Mouse (Mus musculus) midbrain, postnatal 0 days (tissue): ENCODE results near the gene Gm2696. TPM values are rescaled to one million over a fixed set of nuclear protein-coding genes. Genes with fewer than 3 reads are reported as not detected.

ENCODE experiments used
- ATAC-seq: fragments of 200-750 bp; cut with Nextera tagmentation; 2 replicates; pipeline ENCODE4 v1.8.0; 2017; ENCODE audit warnings: moderate number of reproducible peaks, mild to moderate bottlenecking, moderate TSS enrichment, moderate library complexity; ENCODE audit not compliant: low FRiP score
- DNase-seq: peaks from one replicate; pipeline ENCODE4 v3.0.0-alpha.2; 2015; ENCODE audit warnings: low spot score
- H3K27ac ChIP-seq: fragments of 300-500 bp; sonication (generic); 2 replicates; pipeline ENCODE4 v1.5.1; 2014; ENCODE audit warnings: low read depth, mild to moderate bottlenecking, low read length, mixed read lengths
- H3K27me3 ChIP-seq: fragments of 300-500 bp; sonication (generic); 2 replicates; pipeline ENCODE4 v1.6.1; 2014; ENCODE audit warnings: low read length, control low read depth, mixed read lengths; ENCODE audit not compliant: insufficient read depth
- H3K36me3 ChIP-seq: fragments of 300-500 bp; sonication (generic); 2 replicates; pipeline ENCODE4 v1.6.1; 2014; ENCODE audit warnings: low read length, control low read depth, mixed read lengths; ENCODE audit not compliant: insufficient read depth
- H3K4me1 ChIP-seq: fragments of 300-500 bp; sonication (generic); 2 replicates; pipeline ENCODE4 v1.6.1; 2014; ENCODE audit warnings: mild to moderate bottlenecking, control low read depth, antibody characterized with exemption, low read length, mixed read lengths; ENCODE audit not compliant: insufficient read depth
- H3K4me2 ChIP-seq: fragments of 300-500 bp; sonication (generic); 2 replicates; pipeline ENCODE4 v1.6.1; 2014; ENCODE audit warnings: low read depth, mild to moderate bottlenecking, low read length, mixed read lengths; ENCODE audit not compliant: poor library complexity, severe bottlenecking
- H3K4me3 ChIP-seq: fragments of 300-500 bp; sonication (generic); 2 replicates; pipeline ENCODE4 v1.5.1; 2014; ENCODE audit warnings: low read depth, mild to moderate bottlenecking, low read length, moderate library complexity
- H3K9ac ChIP-seq: fragments of 300-500 bp; sonication (generic); replicated peaks from 2 replicates; pipeline ENCODE4 v1.6.1; 2014; ENCODE audit warnings: mild to moderate bottlenecking, low read length, moderate library complexity, mixed read lengths; ENCODE audit not compliant: poor library complexity, severe bottlenecking
- H3K9me3 ChIP-seq: fragments of 300-500 bp; sonication (generic); 2 replicates; pipeline ENCODE4 v1.6.1; 2016; ENCODE audit warnings: low read length, control low read depth
- CTCF ChIP-seq: IDR thresholded peaks from 2 replicates; pipeline ENCODE4 v1.5.1; 2016; ENCODE audit warnings: antibody characterized with exemption, mild to moderate bottlenecking
- WGBS: fragments of 180-500 bp; shearing (Covaris S2); extraction: QIAGEN DNeasy Blood & Tissue Kit; methylation state at CpG from one replicate; pipeline ENCODE4 v1.1.7; 2014; 5-methylcytosine and 5-hydroxymethylcytosine counted together
- polyA plus RNA-seq: library from polyadenylated mRNA; unstranded; fragments of >200 nt; fragmentation: Nextera tagmentation; extraction: Ambion mirVana; gene quantifications from 2 replicates; pipeline ENCODE4 v1.2.1, GENCODE M21; 2015
- total RNA-seq: library from RNA; depleted of rRNA; stranded (reverse); fragments of >200 nt; gene quantifications from 2 replicates; pipeline ENCODE4 v1.2.3, GENCODE M21; 2014; rRNA removed

Gm2696 gene
- total and polyA plus RNA-seq, 2 experiments from 2014 or later = not detected

DNA sequence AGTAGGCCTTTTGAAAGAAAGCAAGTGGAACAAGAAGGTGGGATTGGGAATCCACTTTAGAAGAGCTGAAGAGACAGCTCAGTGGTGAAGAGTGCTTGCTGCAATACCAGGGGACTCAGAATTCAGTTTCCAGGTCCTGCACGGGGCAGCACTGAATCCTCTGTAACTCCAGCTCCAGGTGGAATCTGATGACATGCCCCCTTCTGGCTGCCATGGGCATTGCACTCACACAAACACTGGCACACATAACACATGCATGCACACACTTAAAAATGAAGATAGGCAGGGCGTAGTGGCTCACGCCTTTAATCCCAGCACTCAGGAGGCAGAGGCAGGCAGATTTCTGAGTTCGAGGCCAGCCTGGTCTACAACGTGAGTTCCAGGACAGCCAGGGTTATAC lies 68.1 kb downstream of the Gm2696 start:
- Histone ChIP-seq H3K36me3 (no peaks in the 10 kb centered on the region), H3K4me1 (no peaks in the 10 kb centered on the region), H3K9ac (no peak overlapping the region), H3K27ac (no peak overlapping the region), H3K4me2 (no peak overlapping the region), H3K9me3 (no peaks in the 10 kb centered on the region), H3K27me3 (no peaks in the 10 kb centered on the region), H3K4me3 (no peak overlapping the region)
- ATAC-seq = no peak
- 88% methylated on average over 5 of the region's 5 CpGs for WGBS
- no peak; the same call in 1 of the 2 replicates for TF ChIP-seq CTCF
- DNase-seq = no peak

Other genes starting within 250 kb of the Gm2696 start
Only the 30 nearest of the 33 such genes appear.
- gene Sumo3, start 208.6 kb upstream of the Gm2696 start, total RNA-seq = 167 and 306 TPM in 2 replicates
- 385 and 389 TPM in 2 replicates for gene Sumo3, start 208.6 kb upstream of the Gm2696 start, polyA plus RNA-seq
- not detected in 2 replicates for gene Gm49325, start 208.5 kb upstream of the Gm2696 start, total RNA-seq
- 6.9 and 10.5 TPM in 2 replicates for gene Gm49325, start 208.5 kb upstream of the Gm2696 start, polyA plus RNA-seq
- gene Ube2g2, start 192.4 kb upstream of the Gm2696 start, total RNA-seq = 39.3 and 41.8 TPM in 2 replicates
- gene Ube2g2, start 192.4 kb upstream of the Gm2696 start, polyA plus RNA-seq = 67.2 and 70.6 TPM in 2 replicates
- 0.66 and 1.5 TPM in 2 replicates for gene Tspear, start 128.1 kb upstream of the Gm2696 start, total RNA-seq
- 0.63 and 1.3 TPM in 2 replicates for gene Tspear, start 128.1 kb upstream of the Gm2696 start, polyA plus RNA-seq
- not detected in 2 replicates for gene Gm19402, start 123.9 kb upstream of the Gm2696 start, total RNA-seq
- not detected in 2 replicates for gene Gm19402, start 123.9 kb upstream of the Gm2696 start, polyA plus RNA-seq
- gene Gm9508, start 117.4 kb upstream of the Gm2696 start, total RNA-seq = not detected in 2 replicates
- gene Gm9508, start 117.4 kb upstream of the Gm2696 start, polyA plus RNA-seq = not detected in 2 replicates
- gene Gm10272, start 108.1 kb upstream of the Gm2696 start, total RNA-seq = not detected in 2 replicates
- gene Gm10272, start 108.1 kb upstream of the Gm2696 start, polyA plus RNA-seq = not detected in 2 replicates
- gene Gm10024, start 103.2 kb upstream of the Gm2696 start, total RNA-seq = not detected in 2 replicates
- gene Gm10024, start 103.2 kb upstream of the Gm2696 start, polyA plus RNA-seq = not detected in 2 replicates
- gene Gm10142, start 98.9 kb upstream of the Gm2696 start, total RNA-seq = not detected in 2 replicates
- gene Gm10142, start 98.9 kb upstream of the Gm2696 start, polyA plus RNA-seq = not detected in 2 replicates
- not detected in 2 replicates for gene Krtap12-1, start 94.1 kb upstream of the Gm2696 start, total RNA-seq
- not detected in 2 replicates for gene Krtap12-1, start 94.1 kb upstream of the Gm2696 start, polyA plus RNA-seq
- gene Gm10100, start 88.2 kb upstream of the Gm2696 start, total RNA-seq = not detected in 2 replicates
- gene Gm10100, start 88.2 kb upstream of the Gm2696 start, polyA plus RNA-seq = not detected in 2 replicates
- gene Gm18596, start 72.0 kb upstream of the Gm2696 start, total RNA-seq = not detected in 2 replicates
- not detected in 2 replicates for gene Gm18596, start 72.0 kb upstream of the Gm2696 start, polyA plus RNA-seq
- gene Gm9736, start 63.3 kb upstream of the Gm2696 start, total RNA-seq = not detected in 2 replicates
- gene Gm9736, start 63.3 kb upstream of the Gm2696 start, polyA plus RNA-seq = not detected in 2 replicates
- not detected in 2 replicates for gene Gm3233, start 55.0 kb upstream of the Gm2696 start, total RNA-seq
- not detected in 2 replicates for gene Gm3233, start 55.0 kb upstream of the Gm2696 start, polyA plus RNA-seq
- not detected in 2 replicates for gene Gm3238, start 43.4 kb upstream of the Gm2696 start, total RNA-seq
- not detected in 2 replicates for gene Gm3238, start 43.4 kb upstream of the Gm2696 start, polyA plus RNA-seq
- not detected in 2 replicates for gene Gm7138, start 37.7 kb upstream of the Gm2696 start, total RNA-seq
- gene Gm7138, start 37.7 kb upstream of the Gm2696 start, polyA plus RNA-seq = not detected in 2 replicates
- gene Gm3250, start 32.1 kb upstream of the Gm2696 start, total RNA-seq = not detected in 2 replicates
- gene Gm3250, start 32.1 kb upstream of the Gm2696 start, polyA plus RNA-seq = not detected in 2 replicates
- not detected in 2 replicates for gene Gm7137, start 26.5 kb upstream of the Gm2696 start, total RNA-seq
- gene Gm7137, start 26.5 kb upstream of the Gm2696 start, polyA plus RNA-seq = not detected in 2 replicates
- not detected in 2 replicates for gene Gm9639, start 19.6 kb upstream of the Gm2696 start, total RNA-seq
- not detected in 2 replicates for gene Gm9639, start 19.6 kb upstream of the Gm2696 start, polyA plus RNA-seq
- not detected in 2 replicates for gene Gm19668, start 15.5 kb upstream of the Gm2696 start, total RNA-seq
- gene Gm19668, start 15.5 kb upstream of the Gm2696 start, polyA plus RNA-seq = not detected in 2 replicates
- not detected in 2 replicates for gene Gm9507, start 2.8 kb upstream of the Gm2696 start, total RNA-seq
- gene Gm9507, start 2.8 kb upstream of the Gm2696 start, polyA plus RNA-seq = not detected in 2 replicates
- gene Krtap10-4, start 12.4 kb downstream of the Gm2696 start, total RNA-seq = 0.27 TPM in 1 of 2 replicates, not detected in the other
- gene Krtap10-4, start 12.4 kb downstream of the Gm2696 start, polyA plus RNA-seq = not detected in 2 replicates
- gene Krtap10-10, start 21.3 kb downstream of the Gm2696 start, total RNA-seq = not detected in 2 replicates
- not detected in 2 replicates for gene Krtap10-10, start 21.3 kb downstream of the Gm2696 start, polyA plus RNA-seq
- gene Gm36176, start 32.1 kb downstream of the Gm2696 start, total RNA-seq = not detected in 2 replicates
- not detected in 2 replicates for gene Gm36176, start 32.1 kb downstream of the Gm2696 start, polyA plus RNA-seq
- not detected in 2 replicates for gene Gm10318, start 38.2 kb downstream of the Gm2696 start, total RNA-seq
- not detected in 2 replicates for gene Gm10318, start 38.2 kb downstream of the Gm2696 start, polyA plus RNA-seq
- not detected in 2 replicates for gene Gm3285, start 47.3 kb downstream of the Gm2696 start, total RNA-seq
- not detected in 2 replicates for gene Gm3285, start 47.3 kb downstream of the Gm2696 start, polyA plus RNA-seq
- 36.1 and 39.6 TPM in 2 replicates for gene Lrrc3, start 87.9 kb downstream of the Gm2696 start, total RNA-seq
- 29.7 and 29.9 TPM in 2 replicates for gene Lrrc3, start 87.9 kb downstream of the Gm2696 start, polyA plus RNA-seq
- gene Trpm2, start 155.9 kb downstream of the Gm2696 start, total RNA-seq = 7.3 and 12.5 TPM in 2 replicates
- 5.6 and 8.0 TPM in 2 replicates for gene Trpm2, start 155.9 kb downstream of the Gm2696 start, polyA plus RNA-seq
- gene 1810043G02Rik, start 163.8 kb downstream of the Gm2696 start, total RNA-seq = 60.0 and 61.7 TPM in 2 replicates
- gene 1810043G02Rik, start 163.8 kb downstream of the Gm2696 start, polyA plus RNA-seq = 66.2 and 72.6 TPM in 2 replicates
- 165 and 166 TPM in 2 replicates for gene Pfkl, start 195.4 kb downstream of the Gm2696 start, total RNA-seq
- gene Pfkl, start 195.4 kb downstream of the Gm2696 start, polyA plus RNA-seq = 98.5 and 104 TPM in 2 replicates